Mouse (Mus musculus) bone marrow macrophage, adult 2 months (primary cell): ENCODE measurements around the gene Mettl7a3.

Experiments used
- CTCF ChIP-seq: IDR thresholded peaks from 2 replicates; pipeline ENCODE4 v1.5.1; 2012; ENCODE audit warnings: low read depth, mild to moderate bottlenecking, low read length, moderate library complexity
- POLR2A ChIP-seq: IDR thresholded peaks from 2 replicates; pipeline ENCODE4 v1.6.1; 2012; ENCODE audit warnings: mild to moderate bottlenecking, low read depth, low read length, borderline replicate concordance

DNA sequence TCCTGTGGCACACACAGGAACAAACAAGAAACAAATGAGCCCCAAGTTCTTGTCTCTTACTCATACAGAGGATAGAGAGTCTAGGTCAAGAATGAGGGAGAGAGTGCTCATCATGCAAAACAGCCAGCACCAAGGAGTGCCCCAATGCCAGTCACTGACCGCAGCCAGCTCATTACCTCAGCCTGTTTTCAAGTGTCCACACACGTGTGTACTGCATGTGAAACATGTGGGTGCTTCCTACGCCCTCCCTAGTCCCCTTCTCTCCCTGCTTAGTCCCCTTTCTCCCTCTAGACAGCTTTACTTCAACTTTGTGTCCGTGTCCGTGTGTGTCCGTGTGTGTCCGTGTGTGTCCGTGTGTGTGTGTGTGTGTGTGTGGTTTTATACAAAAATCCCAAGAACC, 44.9 kb downstream of the Mettl7a3 start:
- TF ChIP-seq CTCF (no peak), POLR2A (no peak)
